ENCODE assay signal across 12 mouse cellular contexts in genomic region chr2:135029288-135029687, GRCm38 (mm10).
DNase-seq lines count a peak whose midpoint lies in the region; ATAC-seq and TF ChIP-seq lines count a peak whose summit lies in the region.
"Had no signal": no experiment of that assay in that cellular context is flagged by ENCODE, and none has a peak within 500 bp of the region (broad histone marks: within the 10 kb centered on the region; RNA-seq: fewer than 3 reads in every experiment).

No protein-coding gene starts in this region.

- peak; percentile 61; the same call in 1 of the 2 replicates for ATAC-seq in forebrain, embryonic 12.5 days (ENCODE audit: low FRiP score)
- peak; percentile 59; the same call in 1 of the 2 replicates for ATAC-seq in intestine, postnatal 0 days
- ATAC-seq in stomach, embryonic 14.5 days (ENCODE audit: insufficient number of reproducible peaks, insufficient read depth, low FRiP score, low read depth): peak; percentile 61
- no peak for ATAC-seq in kidney, embryonic 15.5 days (replicated peaks; ENCODE audit: low FRiP score)
- ATAC-seq: Patski had no signal

- DNase-seq in layer of hippocampus, adult 2 months (ENCODE audit: low spot score in 2 of 2): no peak
- no peak for DNase-seq in layer of hippocampus, adult 11-12 months (ENCODE audit: low spot score)
- DNase-seq in urinary bladder, adult 2 months (ENCODE audit: low spot score): no peak
- DNase-seq in cerebellum, adult 8-10 months: no peak
- DNase-seq: adrenal gland, postnatal 25 days; cerebellum, adult 9-11 months; lung, adult 2 months had no signal

- H3K27me3 ChIP-seq in forebrain, embryonic 12.5 days: no peaks in the 10 kb centered on the region
- no peaks in the 10 kb centered on the region for H3K27me3 ChIP-seq in intestine, postnatal 0 days (replicated peaks; ENCODE audit: control insufficient read depth, insufficient read depth, low read length)
- no peaks in the 10 kb centered on the region for H3K27me3 ChIP-seq in stomach, embryonic 14.5 days (ENCODE audit: control insufficient read depth, insufficient read depth, low read length)
- H3K27me3 ChIP-seq in kidney, embryonic 15.5 days: no peaks in the 10 kb centered on the region
- H3K27me3 ChIP-seq: Patski had no signal

- 17% methylated on average over 5 of the region's 5 CpGs for WGBS in forebrain, embryonic 12.5 days
- WGBS in intestine, postnatal 0 days: 31% methylated on average over 5 of the region's 5 CpGs
- WGBS in stomach, embryonic 14.5 days: 52% methylated on average over 5 of the region's 5 CpGs
- WGBS in kidney, embryonic 15.5 days: 76% methylated on average over 5 of the region's 5 CpGs

- no peak overlapping the region for H3K9ac ChIP-seq in forebrain, embryonic 12.5 days
- H3K9ac ChIP-seq in intestine, postnatal 0 days (ENCODE audit: low read depth, low read length): no peak overlapping the region
- no peak overlapping the region for H3K9ac ChIP-seq in stomach, embryonic 14.5 days (replicated peaks; ENCODE audit: low read depth, low read length)
- H3K9ac ChIP-seq in kidney, embryonic 15.5 days: no peak overlapping the region

- no peaks in the 10 kb centered on the region for H3K36me3 ChIP-seq in forebrain, embryonic 12.5 days (replicated peaks)
- no peaks in the 10 kb centered on the region for H3K36me3 ChIP-seq in intestine, postnatal 0 days (ENCODE audit: control insufficient read depth, insufficient read depth)
- no peaks in the 10 kb centered on the region for H3K36me3 ChIP-seq in stomach, embryonic 14.5 days (ENCODE audit: control insufficient read depth, insufficient read depth, low read length)
- no peaks in the 10 kb centered on the region for H3K36me3 ChIP-seq in kidney, embryonic 15.5 days

- H3K4me3 ChIP-seq in layer of hippocampus, adult 2 months: no peak overlapping the region
- H3K4me3 ChIP-seq in forebrain, embryonic 12.5 days (replicated peaks): no peak overlapping the region
- H3K4me3 ChIP-seq in intestine, postnatal 0 days (ENCODE audit: low read depth, low read length): no peak overlapping the region
- H3K4me3 ChIP-seq in stomach, embryonic 14.5 days (ENCODE audit: low read depth, low read length): no peak overlapping the region
- H3K4me3 ChIP-seq in kidney, embryonic 15.5 days (replicated peaks): no peak overlapping the region

- peak overlapping the region; percentile 11 for H3K27ac ChIP-seq in layer of hippocampus, adult 2 months
- H3K27ac ChIP-seq in forebrain, embryonic 12.5 days: peak overlapping the region; percentile 43; the same call in 1 of the 2 replicates
- no peak overlapping the region for H3K27ac ChIP-seq in intestine, postnatal 0 days (ENCODE audit: low read depth, low read length)
- peak overlapping the region; percentile 48; the same call in 1 of the 2 replicates for H3K27ac ChIP-seq in stomach, embryonic 14.5 days (ENCODE audit: low read length)
- no peak overlapping the region for H3K27ac ChIP-seq in kidney, embryonic 15.5 days

- H3K4me1 ChIP-seq in forebrain, embryonic 12.5 days: peaks cover 12% of the 10 kb centered on the region
- no peaks in the 10 kb centered on the region for H3K4me1 ChIP-seq in intestine, postnatal 0 days (replicated peaks; ENCODE audit: control insufficient read depth, insufficient read depth, low read length)
- H3K4me1 ChIP-seq in stomach, embryonic 14.5 days (ENCODE audit: control insufficient read depth, insufficient read depth, low read length): 0 out of 2 replicates have a peak, but pooled peaks cover 7% of the 10 kb centered on the region
- H3K4me1 ChIP-seq in kidney, embryonic 15.5 days: no peaks in the 10 kb centered on the region

- no peak for TF ChIP-seq CTCF in layer of hippocampus, adult 2 months (conservative IDR thresholded peaks at IDR 0.05)
- TF ChIP-seq CTCF in intestine, postnatal 0 days (IDR thresholded peaks at IDR 0.05; ENCODE audit: low read depth): no peak

- no peaks in the 10 kb centered on the region for H3K9me3 ChIP-seq in forebrain, embryonic 12.5 days
- no peaks in the 10 kb centered on the region for H3K9me3 ChIP-seq in intestine, postnatal 0 days (ENCODE audit: control insufficient read depth)
- no peaks in the 10 kb centered on the region for H3K9me3 ChIP-seq in stomach, embryonic 14.5 days (ENCODE audit: control insufficient read depth, low read depth, low read length)
- no peaks in the 10 kb centered on the region for H3K9me3 ChIP-seq in kidney, embryonic 15.5 days (replicated peaks)

- peak overlapping the region; percentile 39 for H3K4me2 ChIP-seq in forebrain, embryonic 12.5 days
- H3K4me2 ChIP-seq in intestine, postnatal 0 days (replicated peaks; ENCODE audit: low read depth): no peak overlapping the region
- H3K4me2 ChIP-seq in stomach, embryonic 14.5 days (replicated peaks; ENCODE audit: low read depth, low read length): no peak overlapping the region
- H3K4me2 ChIP-seq in kidney, embryonic 15.5 days: no peak overlapping the region

Comparison
In these comparisons a context has a peak if more than half of its experiments do, and no peak if none do; other contexts are left out.
1. H3K27ac ChIP-seq: peak in layer of hippocampus, adult 2 months (single experiment), forebrain, embryonic 12.5 days (single experiment) and stomach, embryonic 14.5 days (single experiment); none in intestine, postnatal 0 days (single experiment) and kidney, embryonic 15.5 days (single experiment).